Mouse (Mus musculus) midbrain, embryonic 11.5 days (tissue): ENCODE measurements at regions not wholly inside any gene's neighbourhood (a gene's known extent, or its start where the extent isn't known, plus 50 kb on each side); places are given as distances from the start of the nearest gene placed in this dataset.
A peak's percentile ranks its signal among the peaks of the same experiment; 100 is the strongest.

ENCODE experiments used
- ATAC-seq: fragments of 200-750 bp; cut with Nextera tagmentation; 2 replicates; pipeline ENCODE4 v1.8.0; 2017; ENCODE audit warnings: moderate TSS enrichment, moderate library complexity; ENCODE audit not compliant: low FRiP score
- DNase-seq: peaks from one replicate; pipeline ENCODE4 v3.0.0; 2015; ENCODE audit warnings: low spot score; ENCODE audit errors: missing footprints
- H3K27ac ChIP-seq: fragments of 300-500 bp; sonication (generic); 2 replicates; pipeline ENCODE4 v1.5.1; 2014; ENCODE audit warnings: low read depth, low read length
- H3K27me3 ChIP-seq: fragments of 300-500 bp; sonication (generic); 2 replicates; pipeline ENCODE4 v1.6.1; 2014; ENCODE audit warnings: mild to moderate bottlenecking, low read length, moderate library complexity, mixed read lengths; ENCODE audit not compliant: control insufficient read depth, insufficient read depth
- H3K36me3 ChIP-seq: fragments of 300-500 bp; sonication (generic); 2 replicates; pipeline ENCODE4 v1.6.1; 2014; ENCODE audit warnings: mild to moderate bottlenecking, low read length, moderate library complexity, mixed read lengths; ENCODE audit not compliant: control insufficient read depth, insufficient read depth
- H3K4me1 ChIP-seq: fragments of 300-500 bp; sonication (generic); 2 replicates; pipeline ENCODE4 v1.6.1; 2014; ENCODE audit warnings: low read length; ENCODE audit not compliant: control insufficient read depth, insufficient read depth
- H3K4me2 ChIP-seq: fragments of 300-500 bp; sonication (generic); 2 replicates; pipeline ENCODE4 v1.6.1; 2014; ENCODE audit warnings: mild to moderate bottlenecking, moderate library complexity
- H3K4me3 ChIP-seq: fragments of 300-500 bp; sonication (generic); 2 replicates; pipeline ENCODE4 v1.5.1; 2014; ENCODE audit warnings: low read depth, low read length
- H3K9ac ChIP-seq: fragments of 300-500 bp; sonication (generic); 2 replicates; pipeline ENCODE4 v1.6.1; 2014; ENCODE audit warnings: low read length
- H3K9me3 ChIP-seq: fragments of 300-500 bp; sonication (generic); 2 replicates; pipeline ENCODE4 v1.6.1; 2016; ENCODE audit warnings: low read length; ENCODE audit not compliant: control insufficient read depth
- WGBS: fragments of 180-500 bp; shearing (Covaris S2); extraction: QIAGEN DNeasy Blood & Tissue Kit; methylation state at CpG from one replicate; pipeline ENCODE4 v1.1.7; 2014; 5-methylcytosine and 5-hydroxymethylcytosine counted together

- 63% methylated on average over 7 of the region's 7 CpGs for WGBS
- ATAC-seq (no peak), DNase-seq (no peak)
- Histone ChIP-seq H3K27me3 (no peaks in the 10 kb centered on the region), H3K4me2 (no peak overlapping the region), H3K36me3 (no peaks in the 10 kb centered on the region), H3K27ac (no peak overlapping the region), H3K9me3 (no peaks in the 10 kb centered on the region), H3K9ac (no peak overlapping the region), H3K4me3 (no peak overlapping the region), H3K4me1 (no peaks in the 10 kb centered on the region)
Measured at GRCm38 (mm10) chr2:79172967-79173919, 82.0 kb upstream of the Itga4 start.

GRCm38 (mm10) chr2:79174282-79174681, 80.9 kb upstream of the Itga4 start:
- no peaks in the 10 kb centered on the region for H3K4me1 ChIP-seq
- no peak overlapping the region for H3K4me2 ChIP-seq
- H3K4me3 ChIP-seq = no peak overlapping the region
- ATAC-seq (no peak), DNase-seq (no peak)
- H3K9me3 ChIP-seq = no peaks in the 10 kb centered on the region
- no peak overlapping the region for H3K27ac ChIP-seq
- 91% methylated on average over 4 of the region's 4 CpGs for WGBS
- H3K9ac ChIP-seq = no peak overlapping the region
- H3K27me3 ChIP-seq = no peaks in the 10 kb centered on the region
- no peaks in the 10 kb centered on the region for H3K36me3 ChIP-seq

- Histone ChIP-seq H3K27me3 (no peaks in the 10 kb centered on the region), H3K4me1 (no peaks in the 10 kb centered on the region; the same call in 1 of the 2 replicates), H3K9me3 (no peaks in the 10 kb centered on the region), H3K4me3 (no peak overlapping the region), H3K36me3 (no peaks in the 10 kb centered on the region), H3K4me2 (no peak overlapping the region), H3K27ac (no peak overlapping the region), H3K9ac (no peak overlapping the region)
- 76% methylated on average over 7 of the region's 7 CpGs for WGBS
- ATAC-seq (no peak), DNase-seq (no peak)
Measured at GRCm38 (mm10) chr2:79180782-79181181, 74.4 kb upstream of the Itga4 start.

GRCm38 (mm10) chr2:79183034-79183630, 72.1 kb upstream of the Itga4 start:
- Histone ChIP-seq H3K4me3 (no peak overlapping the region), H3K27me3 (no peaks in the 10 kb centered on the region), H3K36me3 (no peaks in the 10 kb centered on the region), H3K4me2 (no peak overlapping the region), H3K27ac (no peak overlapping the region), H3K9ac (no peak overlapping the region), H3K9me3 (no peaks in the 10 kb centered on the region), H3K4me1 (no peaks in the 10 kb centered on the region; the same call in 1 of the 2 replicates)
- ATAC-seq = no peak
- 82% methylated on average over 7 of the region's 7 CpGs for WGBS
- DNase-seq = no peak

GRCm38 (mm10) chr2:79185234-79186101, 69.8 kb upstream of the Itga4 start:
- Histone ChIP-seq H3K27me3 (no peaks in the 10 kb centered on the region), H3K9ac (no peak overlapping the region), H3K4me2 (no peak overlapping the region), H3K27ac (no peak overlapping the region), H3K4me1 (no peaks in the 10 kb centered on the region; the same call in 1 of the 2 replicates), H3K4me3 (no peak overlapping the region), H3K9me3 (no peaks in the 10 kb centered on the region), H3K36me3 (no peaks in the 10 kb centered on the region)
- ATAC-seq (no peak), DNase-seq (peak; percentile 77)
- 86% methylated on average over 11 of the region's 11 CpGs for WGBS

GRCm38 (mm10) chr2:79186878-79187277, 68.3 kb upstream of the Itga4 start:
- Histone ChIP-seq H3K4me2 (no peak overlapping the region), H3K36me3 (no peaks in the 10 kb centered on the region), H3K4me1 (no peaks in the 10 kb centered on the region; the same call in 1 of the 2 replicates), H3K27ac (no peak overlapping the region), H3K27me3 (no peaks in the 10 kb centered on the region), H3K9ac (no peak overlapping the region), H3K9me3 (no peaks in the 10 kb centered on the region), H3K4me3 (no peak overlapping the region)
- ATAC-seq (no peak), DNase-seq (peak; percentile 51)
- 87% methylated on average over 7 of the region's 7 CpGs for WGBS

- WGBS = 91% methylated on average over 6 of the region's 6 CpGs
- H3K27ac ChIP-seq = no peak overlapping the region
- H3K27me3 ChIP-seq = no peaks in the 10 kb centered on the region
- H3K36me3 ChIP-seq = no peaks in the 10 kb centered on the region
- H3K4me3 ChIP-seq = no peak overlapping the region
- ATAC-seq (no peak), DNase-seq (peak; percentile 44)
- H3K9ac ChIP-seq = no peak overlapping the region
- no peaks in the 10 kb centered on the region for H3K9me3 ChIP-seq
- H3K4me1 ChIP-seq = no peaks in the 10 kb centered on the region; the same call in 1 of the 2 replicates
- no peak overlapping the region for H3K4me2 ChIP-seq
Measured at GRCm38 (mm10) chr2:79188511-79189193, 66.6 kb upstream of the Itga4 start.

- Histone ChIP-seq H3K36me3 (no peaks in the 10 kb centered on the region), H3K27ac (no peak overlapping the region), H3K9ac (no peak overlapping the region), H3K4me1 (no peaks in the 10 kb centered on the region), H3K4me3 (no peak overlapping the region), H3K9me3 (no peaks in the 10 kb centered on the region), H3K4me2 (no peak overlapping the region), H3K27me3 (no peaks in the 10 kb centered on the region)
- ATAC-seq = no peak
- WGBS = 92% methylated on average over 1 of the region's 1 CpGs
- DNase-seq = peak; percentile 68
Measured at GRCm38 (mm10) chr2:79193851-79194250, 61.4 kb upstream of the Itga4 start.
